Mouse (Mus musculus) hindbrain, embryonic 14.5 days (tissue): Measurements from ENCODE around the gene Saxo1. TPM values are rescaled to one million over a fixed set of nuclear protein-coding genes. Genes with fewer than 3 reads are reported as not detected.

Source experiments
- ATAC-seq: fragments of 200-750 bp; cut with Nextera tagmentation; 2 replicates; pipeline ENCODE4 v1.8.0; 2017; ENCODE audit warnings: moderate number of reproducible peaks, mild to moderate bottlenecking, moderate TSS enrichment, moderate library complexity; ENCODE audit not compliant: low FRiP score
- DNase-seq: peaks from one replicate; pipeline ENCODE4 v3.0.0-alpha.2; 2015; ENCODE audit warnings: low spot score
- H3K27ac ChIP-seq: fragments of 300-500 bp; sonication (generic); 2 replicates; pipeline ENCODE4 v1.5.1; 2014; ENCODE audit warnings: mild to moderate bottlenecking, moderate library complexity
- H3K27me3 ChIP-seq: fragments of 300-500 bp; sonication (generic); 2 replicates; pipeline ENCODE4 v1.6.1; 2014; ENCODE audit warnings: mild to moderate bottlenecking, low read length, mixed read lengths; ENCODE audit not compliant: control insufficient read depth, insufficient read depth
- H3K36me3 ChIP-seq: fragments of 300-500 bp; sonication (generic); replicated peaks from 2 replicates; pipeline ENCODE4 v1.6.1; 2014; ENCODE audit not compliant: control insufficient read depth, insufficient read depth
- H3K4me1 ChIP-seq: fragments of 300-500 bp; sonication (generic); replicated peaks from 2 replicates; pipeline ENCODE4 v1.6.1; 2014; ENCODE audit warnings: antibody characterized with exemption, low read length, mixed read lengths; ENCODE audit not compliant: control insufficient read depth, insufficient read depth
- H3K4me2 ChIP-seq: fragments of 300-500 bp; sonication (generic); replicated peaks from 2 replicates; pipeline ENCODE4 v1.6.1; 2014; ENCODE audit warnings: mild to moderate bottlenecking, moderate library complexity
- H3K4me3 ChIP-seq: fragments of 300-500 bp; sonication (generic); replicated peaks from 2 replicates; pipeline ENCODE4 v1.5.1; 2014; ENCODE audit warnings: mild to moderate bottlenecking, low read length
- H3K9ac ChIP-seq: fragments of 300-500 bp; sonication (generic); 2 replicates; pipeline ENCODE4 v1.6.1; 2014
- H3K9me3 ChIP-seq: fragments of 300-500 bp; sonication (generic); 2 replicates; pipeline ENCODE4 v1.6.1; 2016; ENCODE audit warnings: low read length; ENCODE audit not compliant: control insufficient read depth
- whole genome bisulfite sequencing: fragments of 180-500 bp; shearing (Covaris S2); extraction: QIAGEN DNeasy Blood & Tissue Kit; methylation state at CpG from one replicate; pipeline ENCODE4 v1.1.7; 2014; 5-methylcytosine and 5-hydroxymethylcytosine counted together
- polyA plus RNA-seq: library from polyadenylated mRNA; unstranded; fragments of >200 nt; fragmentation: Nextera tagmentation; extraction: Ambion mirVana; gene quantifications from 2 replicates; pipeline ENCODE4 v1.2.1, GENCODE M21; 2014

Saxo1 gene
- polyA plus RNA-seq, 1 experiment from 2014 or later: not detected

DNA sequence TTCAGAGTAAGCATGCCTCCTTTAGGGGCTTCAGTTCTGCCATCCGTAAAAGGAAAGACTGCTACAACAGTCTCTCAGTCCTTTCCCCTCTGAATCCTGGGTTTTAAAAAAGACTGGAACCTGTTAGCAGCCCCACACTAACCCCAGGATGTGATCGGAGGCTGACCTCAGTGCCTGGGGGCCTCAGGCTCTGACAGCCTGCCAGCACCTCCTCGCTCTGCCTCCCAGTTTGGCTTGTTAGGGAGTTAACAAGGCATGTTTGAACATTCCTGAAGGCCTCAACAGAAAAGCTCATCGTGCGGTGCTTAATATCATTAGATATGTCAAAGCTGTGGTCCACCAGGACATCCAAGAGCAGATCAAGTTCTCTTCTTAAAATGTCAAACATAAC lies 24.0 kb downstream of the Saxo1 start:
- Histone ChIP-seq H3K36me3 (no peaks in the 10 kb centered on the region), H3K4me2 (no peak overlapping the region), H3K27ac (no peak overlapping the region), H3K27me3 (no peaks in the 10 kb centered on the region), H3K9ac (no peak overlapping the region), H3K4me3 (no peak overlapping the region), H3K4me1 (no peaks in the 10 kb centered on the region), H3K9me3 (no peaks in the 10 kb centered on the region)
- DNase-seq: no peak
- no peak for ATAC-seq
- WGBS: 68% methylated on average over 5 of the region's 5 CpGs

DNA sequence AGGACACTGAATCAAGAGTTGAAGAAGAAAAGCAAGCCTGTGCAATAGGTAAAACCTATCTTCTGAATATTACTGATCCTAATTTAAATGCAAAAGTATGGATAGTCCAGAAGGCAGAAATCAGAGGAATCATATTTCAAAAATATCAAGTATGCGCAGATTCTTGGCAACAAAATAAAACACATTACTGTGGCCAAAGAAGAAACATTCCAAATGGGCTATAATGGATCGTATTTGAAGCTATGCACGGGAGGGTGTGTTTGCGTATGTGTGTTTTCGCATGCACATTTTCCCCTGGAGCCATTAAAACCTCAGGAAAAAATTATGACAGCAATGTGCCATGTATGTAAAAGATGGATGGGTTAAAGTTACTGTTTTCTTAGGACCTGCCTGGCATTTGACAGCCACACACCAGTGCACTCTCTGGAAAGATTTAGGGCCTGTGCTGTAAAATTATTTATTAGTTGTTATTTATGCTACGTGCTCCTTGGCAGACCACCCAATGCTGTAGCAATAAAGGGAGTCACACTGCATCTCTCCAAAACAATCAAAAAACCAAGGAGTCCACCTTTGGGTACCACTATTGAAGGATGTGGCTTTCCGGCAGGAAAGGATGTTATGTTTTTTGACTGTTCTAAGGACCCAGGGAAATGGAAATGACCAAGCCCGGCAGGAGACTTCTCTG lies 24.6 kb downstream of the Saxo1 start:
- Histone ChIP-seq H3K9ac (no peak overlapping the region), H3K36me3 (no peaks in the 10 kb centered on the region), H3K4me2 (no peak overlapping the region), H3K4me1 (no peaks in the 10 kb centered on the region), H3K4me3 (no peak overlapping the region), H3K9me3 (no peaks in the 10 kb centered on the region), H3K27me3 (no peaks in the 10 kb centered on the region), H3K27ac (no peak overlapping the region)
- ATAC-seq: no peak
- DNase-seq: no peak
- 77% methylated on average over 8 of the region's 8 CpGs for WGBS

GRCm38 (mm10) chr4:86529161-86529560 lies 29.0 kb downstream of the Saxo1 start:
- Histone ChIP-seq H3K27me3 (no peaks in the 10 kb centered on the region), H3K9me3 (no peaks in the 10 kb centered on the region), H3K4me3 (no peak overlapping the region), H3K9ac (no peak overlapping the region), H3K27ac (no peak overlapping the region), H3K36me3 (no peaks in the 10 kb centered on the region), H3K4me2 (no peak overlapping the region), H3K4me1 (no peaks in the 10 kb centered on the region)
- DNase-seq (no peak), ATAC-seq (no peak)
- 69% methylated on average over 6 of the region's 6 CpGs for WGBS

DNA sequence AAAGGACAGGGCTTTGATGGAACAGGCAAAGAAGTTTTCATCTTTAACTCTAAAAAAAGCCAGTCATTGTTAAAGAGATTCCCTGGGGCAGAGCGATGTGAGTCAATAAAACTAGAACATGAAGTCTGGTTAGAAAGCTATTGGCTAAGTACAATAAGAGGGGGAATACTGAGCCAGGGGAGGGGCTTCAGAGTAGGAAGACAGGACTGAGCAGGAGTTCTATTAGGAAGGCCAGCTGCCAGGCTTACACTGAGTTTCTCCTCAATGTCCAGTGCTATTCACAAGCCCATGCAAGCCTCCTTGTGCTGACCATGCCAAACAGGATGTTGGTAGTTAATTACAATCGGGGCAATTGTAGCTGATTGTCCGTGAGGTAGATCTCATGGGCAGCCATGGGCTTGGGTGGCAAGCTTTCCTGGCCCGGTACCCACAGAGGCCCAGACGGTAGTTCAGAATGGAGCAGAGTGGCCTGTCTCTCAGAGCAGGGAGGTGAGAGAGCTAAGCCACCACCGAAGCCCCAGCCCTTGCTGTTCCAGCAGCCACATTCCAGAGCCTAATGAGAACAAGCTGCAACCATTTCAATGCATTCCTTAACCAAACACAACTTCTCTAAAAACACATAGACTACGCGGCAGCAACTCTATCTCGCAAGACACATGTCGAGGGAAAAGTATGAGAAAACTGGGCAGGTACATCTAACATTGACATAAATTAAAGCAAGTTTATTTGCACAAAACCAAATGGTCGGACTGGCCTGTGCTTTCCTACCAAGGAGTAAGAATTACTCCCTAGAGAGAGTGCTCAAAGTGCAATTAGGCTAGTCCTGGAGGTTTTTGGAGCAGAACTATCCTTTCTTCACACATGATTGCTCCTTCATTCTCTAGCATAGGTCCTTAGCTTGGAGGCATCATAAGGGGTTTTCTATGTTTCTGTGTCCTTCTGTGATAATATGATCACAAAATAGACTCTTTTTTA lies 30.7 kb downstream of the Saxo1 start:
- 82% methylated on average over 11 of the region's 11 CpGs for WGBS
- Histone ChIP-seq H3K9ac (no peak overlapping the region), H3K27ac (no peak overlapping the region), H3K36me3 (no peaks in the 10 kb centered on the region), H3K4me2 (no peak overlapping the region), H3K9me3 (no peaks in the 10 kb centered on the region), H3K4me3 (no peak overlapping the region), H3K27me3 (no peaks in the 10 kb centered on the region), H3K4me1 (no peaks in the 10 kb centered on the region)
- no peak for ATAC-seq
- DNase-seq: no peak

GRCm38 (mm10) chr4:86524483-86524882 lies 33.6 kb downstream of the Saxo1 start:
- Histone ChIP-seq H3K9ac (no peak overlapping the region), H3K36me3 (no peaks in the 10 kb centered on the region), H3K4me1 (no peaks in the 10 kb centered on the region), H3K4me2 (no peak overlapping the region), H3K9me3 (no peaks in the 10 kb centered on the region), H3K4me3 (no peak overlapping the region), H3K27ac (no peak overlapping the region), H3K27me3 (no peaks in the 10 kb centered on the region)
- 87% methylated on average over 1 of the region's 1 CpGs for WGBS
- DNase-seq (no peak), ATAC-seq (no peak)

DNA sequence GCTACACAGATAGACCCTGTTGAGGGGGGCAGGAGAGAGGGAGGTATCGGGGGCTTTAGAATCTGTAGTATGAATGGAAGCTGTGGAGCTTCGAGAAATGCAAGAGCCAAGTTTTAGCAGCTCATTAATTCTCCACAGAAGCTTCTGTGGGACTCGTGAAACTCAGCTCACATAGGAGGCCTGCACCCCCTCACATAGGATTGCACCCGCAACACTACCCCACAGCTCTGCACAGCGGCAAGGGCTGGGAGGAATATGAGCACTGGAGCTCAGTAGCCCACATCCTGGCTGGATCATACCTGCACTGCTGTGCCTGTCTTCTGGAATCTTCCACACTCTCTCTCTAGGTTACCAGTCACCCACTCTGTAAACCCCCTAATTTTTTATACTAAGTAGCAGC lies 34.4 kb downstream of the Saxo1 start:
- Histone ChIP-seq H3K4me3 (no peak overlapping the region), H3K4me1 (no peaks in the 10 kb centered on the region), H3K27ac (no peak overlapping the region), H3K27me3 (no peaks in the 10 kb centered on the region), H3K9me3 (no peaks in the 10 kb centered on the region), H3K9ac (no peak overlapping the region), H3K36me3 (no peaks in the 10 kb centered on the region), H3K4me2 (no peak overlapping the region)
- WGBS: 88% methylated on average over 5 of the region's 5 CpGs
- ATAC-seq (no peak), DNase-seq (no peak)

- no peak for DNase-seq
- ATAC-seq: no peak
- H3K27me3 ChIP-seq: no peaks in the 10 kb centered on the region
- H3K4me3 ChIP-seq: no peak overlapping the region
- H3K27ac ChIP-seq: no peak overlapping the region
- no peaks in the 10 kb centered on the region for H3K4me1 ChIP-seq
- H3K9me3 ChIP-seq: no peaks in the 10 kb centered on the region
- no peaks in the 10 kb centered on the region for H3K36me3 ChIP-seq
- no peak overlapping the region for H3K9ac ChIP-seq
- H3K4me2 ChIP-seq: no peak overlapping the region
- 93% methylated on average over 12 of the region's 12 CpGs for WGBS
Observed at GRCm38 (mm10) chr4:86520695-86521094, 37.4 kb downstream of the Saxo1 start.

DNA sequence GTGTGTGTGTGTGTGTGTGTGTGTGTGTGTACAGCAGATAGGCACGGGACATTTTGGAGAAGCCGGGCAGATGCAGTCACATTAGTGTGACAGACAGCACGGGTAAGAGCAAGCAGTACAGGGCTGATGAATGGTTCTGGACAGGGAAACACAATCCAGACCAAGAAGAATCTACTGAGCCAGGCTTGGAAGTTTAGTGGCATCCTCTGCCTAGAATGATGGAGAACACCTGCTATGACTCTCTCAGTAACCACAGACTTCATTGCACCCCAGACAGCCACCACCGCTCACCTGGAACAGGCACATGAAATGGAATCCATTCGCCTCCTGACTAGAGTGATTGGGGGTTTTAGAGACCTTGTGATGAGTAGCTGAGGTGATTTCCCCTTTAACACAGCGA lies 38.2 kb downstream of the Saxo1 start:
- Histone ChIP-seq H3K9ac (no peak overlapping the region), H3K27ac (no peak overlapping the region), H3K27me3 (no peaks in the 10 kb centered on the region), H3K4me3 (no peak overlapping the region), H3K4me1 (no peaks in the 10 kb centered on the region), H3K36me3 (no peaks in the 10 kb centered on the region), H3K4me2 (no peak overlapping the region), H3K9me3 (no peaks in the 10 kb centered on the region)
- 86% methylated on average over 6 of the region's 6 CpGs for WGBS
- DNase-seq (no peak), ATAC-seq (no peak)

GRCm38 (mm10) chr4:86504656-86505055 lies 53.5 kb downstream of the Saxo1 start:
- Histone ChIP-seq H3K4me1 (no peaks in the 10 kb centered on the region), H3K27ac (no peak overlapping the region), H3K4me3 (no peak overlapping the region), H3K9me3 (no peaks in the 10 kb centered on the region), H3K4me2 (no peak overlapping the region), H3K9ac (no peak overlapping the region), H3K27me3 (no peaks in the 10 kb centered on the region), H3K36me3 (no peaks in the 10 kb centered on the region)
- ATAC-seq (no peak), DNase-seq (no peak)
- 88% methylated on average over 6 of the region's 6 CpGs for WGBS
